Mouse (Mus musculus) lung, postnatal 0 days (tissue): ENCODE measurements around the gene Med9. TPM values are rescaled to one million over a fixed set of nuclear protein-coding genes. Genes with fewer than 3 reads are reported as not detected.

ENCODE experiments used
- ATAC-seq: fragments of 200-750 bp; cut with Nextera tagmentation; 2 replicates; pipeline ENCODE4 v1.8.0; 2017; ENCODE audit warnings: moderate library complexity
- DNase-seq: peaks from one replicate; pipeline ENCODE4 v3.0.0-alpha.2; 2016; ENCODE audit warnings: low spot score
- H3K27ac ChIP-seq: fragments of 300-500 bp; sonication (generic); 2 replicates; pipeline ENCODE4 v1.5.1; 2014; ENCODE audit warnings: antibody characterized with exemption, mild to moderate bottlenecking, low read length, mixed read lengths
- H3K27me3 ChIP-seq: fragments of 300-500 bp; sonication (generic); replicated peaks from 2 replicates; pipeline ENCODE4 v1.6.1; 2014; ENCODE audit warnings: low read length, mixed read lengths; ENCODE audit not compliant: insufficient read depth
- H3K36me3 ChIP-seq: fragments of 300-500 bp; sonication (generic); 2 replicates; pipeline ENCODE4 v1.6.1; 2014; ENCODE audit warnings: low read length, mixed read lengths; ENCODE audit not compliant: insufficient read depth
- H3K4me1 ChIP-seq: fragments of 300-500 bp; sonication (generic); 2 replicates; pipeline ENCODE4 v1.6.1; 2014; ENCODE audit warnings: antibody characterized with exemption, low read depth, low read length, mixed read lengths; ENCODE audit not compliant: insufficient read depth
- H3K4me2 ChIP-seq: fragments of 300-500 bp; sonication (generic); replicated peaks from 2 replicates; pipeline ENCODE4 v1.6.1; 2014; ENCODE audit warnings: low read depth, mild to moderate bottlenecking, low read length, moderate library complexity, mixed read lengths
- H3K4me3 ChIP-seq: fragments of 300-500 bp; sonication (generic); 2 replicates; pipeline ENCODE4 v1.5.1; 2014; ENCODE audit warnings: low read depth, low read length
- H3K9ac ChIP-seq: fragments of 300-500 bp; sonication (generic); replicated peaks from 2 replicates; pipeline ENCODE4 v1.6.1; 2014; ENCODE audit warnings: low read depth, mild to moderate bottlenecking
- H3K9me3 ChIP-seq: fragments of 300-500 bp; sonication (generic); 2 replicates; pipeline ENCODE4 v1.6.1; 2016; ENCODE audit warnings: low read length, mixed read lengths
- CTCF ChIP-seq: IDR thresholded peaks from 2 replicates; pipeline ENCODE4 v1.5.1; 2016; ENCODE audit warnings: antibody characterized with exemption, mild to moderate bottlenecking
- EP300 ChIP-seq: IDR thresholded peaks from 2 replicates; pipeline ENCODE4 v1.6.1; 2016; ENCODE audit warnings: antibody characterized with exemption, mild to moderate bottlenecking, control low read depth
- WGBS: fragments of 180-500 bp; shearing (Covaris S2); extraction: QIAGEN DNeasy Blood & Tissue Kit; methylation state at CpG from one replicate; pipeline ENCODE4 v1.1.7; 2014; 5-methylcytosine and 5-hydroxymethylcytosine counted together
- polyA plus RNA-seq: library from polyadenylated mRNA; unstranded; fragments of >200 nt; fragmentation: Nextera tagmentation; extraction: Ambion mirVana; gene quantifications from 2 replicates; pipeline ENCODE4 v1.2.1, GENCODE M21; 2015

Med9 gene
- polyA plus RNA-seq, 1 experiment from 2014 or later, result 31.3 TPM

DNA sequence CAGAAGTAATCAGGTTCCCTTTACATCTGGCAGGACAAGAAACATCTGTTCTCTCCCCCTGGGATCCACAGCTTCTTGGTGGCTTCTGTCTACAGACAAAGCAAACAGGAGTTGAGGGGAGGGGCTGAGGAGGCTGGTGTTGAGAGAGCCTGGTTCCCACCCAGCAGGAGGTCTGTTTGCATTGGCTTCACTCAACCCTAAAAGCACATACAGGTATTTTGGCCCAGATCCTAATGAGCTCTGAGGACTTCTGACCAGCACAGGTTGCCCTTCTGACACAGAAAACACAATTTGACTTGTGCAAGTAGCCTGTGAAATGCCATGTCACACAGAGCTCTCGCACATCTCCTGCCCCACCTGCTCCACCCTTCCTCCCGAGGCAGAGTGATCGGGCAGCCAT lies 39.6 kb upstream of the Med9 start:
- H3K27ac ChIP-seq, result peak overlapping the region; percentile 47; the same call in 1 of the 2 replicates
- H3K9ac ChIP-seq, result no peak overlapping the region
- DNase-seq (peak; percentile 80), ATAC-seq (peak; percentile 87)
- no peak overlapping the region for H3K4me2 ChIP-seq
- TF ChIP-seq CTCF, result no peak
- no peak for TF ChIP-seq EP300
- peaks cover 8% of the 10 kb centered on the region for H3K4me1 ChIP-seq
- H3K36me3 ChIP-seq, result no peaks in the 10 kb centered on the region
- 22% methylated on average over 3 of the region's 3 CpGs for WGBS
- no peaks in the 10 kb centered on the region for H3K9me3 ChIP-seq
- H3K4me3 ChIP-seq, result no peak overlapping the region
- H3K27me3 ChIP-seq, result no peaks in the 10 kb centered on the region

DNA sequence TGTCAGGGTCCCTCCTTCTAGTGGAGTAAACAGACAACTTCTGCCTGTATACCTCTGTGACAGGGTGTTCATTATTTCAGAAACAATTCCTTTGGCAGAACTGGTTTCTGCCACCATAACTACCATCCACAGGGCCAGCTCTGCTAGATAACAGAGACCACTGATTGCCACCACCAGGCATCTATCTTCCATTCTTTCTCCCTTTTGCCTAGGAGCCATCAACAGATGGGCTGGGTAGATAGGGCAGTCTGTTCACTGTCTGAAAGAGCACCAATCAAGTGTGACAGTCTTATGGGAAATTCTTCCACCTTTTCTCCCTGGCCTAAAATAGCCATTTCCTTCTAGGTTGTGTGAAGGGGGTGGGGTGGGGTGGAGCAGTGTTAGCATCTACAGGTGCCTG lies 37.4 kb upstream of the Med9 start:
- Histone ChIP-seq H3K27ac (no peak overlapping the region), H3K36me3 (no peaks in the 10 kb centered on the region), H3K4me2 (no peak overlapping the region), H3K9ac (no peak overlapping the region), H3K27me3 (no peaks in the 10 kb centered on the region), H3K4me1 (peaks cover 8% of the 10 kb centered on the region), H3K4me3 (no peak overlapping the region), H3K9me3 (no peaks in the 10 kb centered on the region)
- DNase-seq (no peak), ATAC-seq (no peak)
- TF ChIP-seq EP300, result no peak
- TF ChIP-seq CTCF, result no peak

DNA sequence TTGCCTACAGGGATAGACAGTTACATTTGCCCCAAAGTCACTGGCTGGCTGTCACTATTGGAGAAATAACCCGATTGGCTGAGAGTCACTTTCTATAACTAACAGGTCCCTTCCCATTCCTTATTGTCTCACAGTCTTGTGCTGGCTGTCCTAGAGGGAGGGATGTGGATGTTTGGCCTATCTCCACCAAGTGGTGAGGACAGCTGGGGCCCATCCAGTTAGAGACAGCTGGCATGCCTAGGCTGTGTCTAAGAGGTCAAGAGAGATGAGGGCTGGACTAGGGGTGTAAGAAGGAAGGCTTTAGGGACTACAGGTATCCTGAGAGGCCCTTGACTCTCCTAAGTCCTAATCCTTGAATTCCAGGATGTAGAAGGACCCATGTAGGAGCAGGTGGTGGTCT lies 36.5 kb upstream of the Med9 start:
- Histone ChIP-seq H3K27ac (no peak overlapping the region), H3K4me1 (peaks cover 8% of the 10 kb centered on the region), H3K36me3 (no peaks in the 10 kb centered on the region), H3K4me2 (no peak overlapping the region), H3K9ac (no peak overlapping the region), H3K9me3 (no peaks in the 10 kb centered on the region), H3K27me3 (no peaks in the 10 kb centered on the region), H3K4me3 (no peak overlapping the region)
- no peak for TF ChIP-seq EP300
- TF ChIP-seq CTCF, result no peak
- DNase-seq (no peak), ATAC-seq (no peak)
- 82% methylated on average over 1 of the region's 1 CpGs for WGBS

DNA sequence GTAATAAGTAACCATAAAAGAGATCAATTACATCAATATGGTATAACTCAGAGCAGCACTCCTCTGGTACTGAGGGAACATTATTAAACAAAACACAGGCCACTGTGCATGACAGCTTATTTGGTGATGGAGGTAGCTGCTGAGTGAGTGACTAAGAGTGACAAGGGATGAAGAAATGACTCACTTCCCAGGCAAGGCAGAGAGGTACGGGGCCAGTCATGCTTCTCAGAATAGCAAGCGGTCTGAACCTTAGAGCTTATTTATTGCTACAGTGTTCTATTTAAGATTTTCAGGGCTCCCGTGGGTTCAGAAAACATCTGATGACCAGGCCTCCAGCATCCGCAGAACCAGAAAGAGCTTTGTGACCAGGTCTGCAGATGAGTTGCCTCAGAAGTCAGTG lies 34.3 kb upstream of the Med9 start:
- no peak overlapping the region for H3K9ac ChIP-seq
- no peak overlapping the region for H3K4me2 ChIP-seq
- H3K27me3 ChIP-seq, result no peaks in the 10 kb centered on the region
- no peak overlapping the region for H3K4me3 ChIP-seq
- ATAC-seq (no peak), DNase-seq (no peak)
- H3K36me3 ChIP-seq, result no peaks in the 10 kb centered on the region
- H3K27ac ChIP-seq, result no peak overlapping the region
- WGBS, result 78% methylated on average over 4 of the region's 4 CpGs
- TF ChIP-seq CTCF, result no peak
- TF ChIP-seq EP300, result no peak
- H3K9me3 ChIP-seq, result no peaks in the 10 kb centered on the region
- peaks cover 4% of the 10 kb centered on the region; the same call in 1 of the 2 replicates for H3K4me1 ChIP-seq

DNA sequence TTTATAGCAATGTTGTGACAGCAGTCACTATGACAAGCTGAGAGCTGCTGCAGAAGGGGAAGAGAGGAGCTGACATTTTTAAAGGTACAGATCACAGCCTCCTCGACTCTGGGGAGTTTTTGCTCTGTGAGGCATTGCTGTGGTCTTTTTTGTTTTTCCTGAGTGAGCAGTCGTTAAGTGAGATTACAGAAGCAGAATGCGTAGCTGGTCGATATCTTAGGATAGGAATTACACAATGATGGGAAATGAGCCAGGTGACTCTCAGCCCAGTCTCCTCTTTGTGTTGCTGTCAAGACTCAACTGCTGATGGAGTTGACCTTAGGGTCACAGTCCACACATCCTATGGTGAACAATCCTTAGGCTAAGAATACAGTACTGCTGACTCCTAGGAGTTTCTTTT lies 30.0 kb upstream of the Med9 start:
- DNase-seq (peak; percentile 65), ATAC-seq (peak; percentile 57)
- H3K9me3 ChIP-seq, result no peaks in the 10 kb centered on the region
- no peak overlapping the region for H3K27ac ChIP-seq
- H3K4me3 ChIP-seq, result no peak overlapping the region
- TF ChIP-seq EP300 (no peak), CTCF (no peak)
- H3K36me3 ChIP-seq, result no peaks in the 10 kb centered on the region
- H3K4me2 ChIP-seq, result no peak overlapping the region
- H3K27me3 ChIP-seq, result no peaks in the 10 kb centered on the region
- no peak overlapping the region for H3K9ac ChIP-seq
- 16% methylated on average over 4 of the region's 4 CpGs for WGBS
- H3K4me1 ChIP-seq, result peaks cover 3% of the 10 kb centered on the region; the same call in 1 of the 2 replicates

DNA sequence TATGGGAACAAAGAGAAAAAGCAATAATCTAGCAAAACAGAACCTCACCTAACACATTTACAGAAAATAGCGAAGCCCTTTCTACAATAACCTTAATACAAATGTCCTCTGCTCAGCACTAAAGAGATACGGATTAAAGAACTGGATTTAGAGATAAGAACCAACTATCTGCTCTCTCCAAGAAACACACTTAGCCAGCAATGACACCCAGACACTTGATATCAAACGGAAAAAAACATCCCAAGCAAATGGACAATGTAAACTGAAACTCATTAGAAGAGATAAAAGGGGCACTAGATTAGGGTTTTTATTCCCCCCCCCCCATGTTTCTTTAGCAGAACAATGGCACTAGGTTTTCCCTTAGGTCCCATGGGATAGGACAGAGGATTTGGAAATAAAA lies 28.6 kb upstream of the Med9 start:
- no peaks in the 10 kb centered on the region for H3K36me3 ChIP-seq
- ATAC-seq, result no peak
- no peak overlapping the region for H3K4me2 ChIP-seq
- no peaks in the 10 kb centered on the region for H3K9me3 ChIP-seq
- no peak overlapping the region for H3K27ac ChIP-seq
- H3K4me3 ChIP-seq, result no peak overlapping the region
- no peak for DNase-seq
- H3K4me1 ChIP-seq, result peaks cover 3% of the 10 kb centered on the region; the same call in 1 of the 2 replicates
- H3K27me3 ChIP-seq, result no peaks in the 10 kb centered on the region
- TF ChIP-seq EP300, result no peak
- 56% methylated on average over 3 of the region's 3 CpGs for WGBS
- no peak overlapping the region for H3K9ac ChIP-seq

DNA sequence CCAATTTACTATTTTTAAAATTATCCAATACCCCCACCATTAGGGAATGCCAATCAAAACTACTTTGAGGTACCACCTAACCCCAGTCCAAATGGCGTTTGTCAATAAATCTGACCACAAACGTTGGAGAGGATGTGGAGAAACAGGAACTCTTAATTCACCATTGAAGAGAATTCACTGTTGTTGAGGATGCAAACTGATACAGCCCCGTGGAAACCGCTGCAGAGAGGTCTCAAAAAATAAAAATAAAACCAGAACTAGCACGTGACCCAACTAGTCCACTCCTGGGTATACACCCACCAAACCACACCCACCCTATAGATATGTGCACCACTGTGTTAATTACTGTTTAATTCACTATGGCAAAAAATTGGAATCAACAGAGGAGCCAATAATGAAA lies 27.7 kb upstream of the Med9 start:
- Histone ChIP-seq H3K4me1 (peaks cover 3% of the 10 kb centered on the region; the same call in 1 of the 2 replicates), H3K27me3 (no peaks in the 10 kb centered on the region), H3K27ac (no peak overlapping the region), H3K4me2 (no peak overlapping the region), H3K9ac (no peak overlapping the region), H3K4me3 (no peak overlapping the region), H3K36me3 (no peaks in the 10 kb centered on the region), H3K9me3 (no peaks in the 10 kb centered on the region)
- DNase-seq (no peak), ATAC-seq (no peak)
- 64% methylated on average over 5 of the region's 5 CpGs for WGBS
- TF ChIP-seq EP300 (no peak), CTCF (no peak)
